In the genomic region with DNA sequence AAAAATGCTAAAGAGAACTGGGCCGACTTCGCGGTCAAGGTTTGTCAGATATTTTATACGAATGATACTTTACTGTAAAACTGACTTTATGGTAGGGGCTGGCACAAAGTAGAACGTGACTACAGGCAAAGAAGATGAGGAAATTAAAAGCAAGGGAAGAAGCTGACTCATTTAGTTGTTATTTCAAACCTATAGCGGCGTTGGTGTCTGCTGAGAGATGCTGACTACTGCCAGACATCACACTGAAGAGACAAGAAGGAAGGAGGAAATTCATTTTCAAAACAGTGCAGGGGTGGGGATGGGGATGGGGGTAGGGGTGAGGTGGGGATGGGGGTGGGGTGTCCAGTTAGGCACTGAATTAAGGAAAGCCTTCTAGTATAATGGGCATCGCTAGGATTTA, we compare ENCODE assay signal across 10 mouse cellular contexts. TPM values are rescaled to one million over a fixed set of nuclear protein-coding genes. Genes with fewer than 3 reads are reported as not detected.
DNase-seq lines count a peak whose midpoint lies in the region; ATAC-seq and TF ChIP-seq lines count a peak whose summit lies in the region.
"Had no signal": no experiment of that assay in that cellular context is flagged by ENCODE, and none has a peak within 500 bp of the region (broad histone marks: within the 10 kb centered on the region; RNA-seq: fewer than 3 reads in every experiment).

No protein-coding gene starts in this region.

- no peaks in the 10 kb centered on the region for H3K36me3 ChIP-seq in heart, embryonic 14.5 days (ENCODE audit: control insufficient read depth, insufficient read depth, low read length)
- no peaks in the 10 kb centered on the region for H3K36me3 ChIP-seq in ES-Bruce4 (ENCODE audit: control insufficient read depth, insufficient read depth, low read length, poor library complexity, severe bottlenecking)
- H3K36me3 ChIP-seq in forebrain, postnatal 0 days (ENCODE audit: insufficient read depth), result no peaks in the 10 kb centered on the region
- H3K36me3 ChIP-seq in liver, embryonic 15.5 days (replicated peaks), result no peaks in the 10 kb centered on the region

- H3K4me3 ChIP-seq in heart, embryonic 14.5 days (ENCODE audit: control insufficient read depth in 1 of 2, insufficient read depth in 1 of 2, low read depth in 1 of 2, low read length in 2 of 2), result peak overlapping the region in 1 of 2 experiments; percentile 75; a peak in 1 of 4 replicates
- H3K4me3 ChIP-seq in ES-Bruce4 (ENCODE audit: low read depth, low read length), result no peak overlapping the region
- H3K4me3 ChIP-seq in forebrain, postnatal 0 days (ENCODE audit: low read depth, low read length), result no peak overlapping the region
- no peak overlapping the region for H3K4me3 ChIP-seq in liver, embryonic 15.5 days (replicated peaks)

- WGBS in heart, embryonic 14.5 days, result 59% methylated on average over 8 of the region's 8 CpGs
- WGBS in forebrain, postnatal 0 days, result 59% methylated on average over 8 of the region's 8 CpGs
- WGBS in liver, embryonic 15.5 days (ENCODE audit: insufficient replicate concordance), result 42% methylated on average over 8 of the region's 8 CpGs

- H3K4me1 ChIP-seq in heart, embryonic 14.5 days (ENCODE audit: control insufficient read depth in 2 of 2, insufficient read depth in 2 of 2, low read length in 2 of 2), result peaks cover 2 to 14% of the 10 kb centered on the region in 2 experiments; a peak in 2 of 4 replicates
- no peaks in the 10 kb centered on the region for H3K4me1 ChIP-seq in ES-Bruce4 (ENCODE audit: control insufficient read depth, insufficient read depth, low read length)
- H3K4me1 ChIP-seq in forebrain, postnatal 0 days (ENCODE audit: insufficient read depth), result 0 out of 2 replicates have a peak, but pooled peaks cover 9% of the 10 kb centered on the region
- H3K4me1 ChIP-seq in liver, embryonic 15.5 days (replicated peaks), result peaks cover 18% of the 10 kb centered on the region; the same call in 1 of the 2 replicates

- no peak for DNase-seq in heart, adult 9 months (ENCODE audit: low spot score in 2 of 2)
- DNase-seq in forebrain, postnatal 0 days, result no peak
- no peak for DNase-seq in right cerebral cortex, postnatal 4 days
- no peak for DNase-seq in adrenal gland, postnatal 36 days
- DNase-seq in B cell, adult 2 months, result no peak
- DNase-seq: adrenal gland, postnatal 10 days had no signal

- no peak for ATAC-seq in heart, embryonic 14.5 days (ENCODE audit: insufficient number of reproducible peaks, insufficient read depth, low FRiP score, low read depth)
- ATAC-seq in forebrain, postnatal 0 days, result no peak
- no peak for ATAC-seq in liver, embryonic 15.5 days (ENCODE audit: insufficient read depth)

- H3K27ac ChIP-seq in heart, embryonic 14.5 days (replicated peaks in 1 of 2; ENCODE audit: control insufficient read depth in 1 of 2, insufficient read depth in 1 of 2, low read depth in 2 of 2, low read length in 2 of 2), result no peak overlapping the region
- no peak overlapping the region for H3K27ac ChIP-seq in ES-Bruce4 (ENCODE audit: insufficient read depth, low read length)
- H3K27ac ChIP-seq in forebrain, postnatal 0 days (ENCODE audit: low read depth, low read length), result no peak overlapping the region
- H3K27ac ChIP-seq in liver, embryonic 15.5 days (replicated peaks), result no peak overlapping the region

- H3K9me3 ChIP-seq in heart, embryonic 14.5 days (ENCODE audit: control insufficient read depth, low read length), result no peaks in the 10 kb centered on the region
- no peaks in the 10 kb centered on the region for H3K9me3 ChIP-seq in ES-Bruce4 (replicated peaks; ENCODE audit: control insufficient read depth, insufficient read depth, low read length, poor library complexity, severe bottlenecking)
- H3K9me3 ChIP-seq in forebrain, postnatal 0 days (ENCODE audit: low read length), result no peaks in the 10 kb centered on the region
- H3K9me3 ChIP-seq in liver, embryonic 15.5 days (replicated peaks), result no peaks in the 10 kb centered on the region

- peak overlapping the region; percentile 97 for H3K4me2 ChIP-seq in heart, embryonic 14.5 days (ENCODE audit: low read length)
- H3K4me2 ChIP-seq in forebrain, postnatal 0 days (ENCODE audit: low read depth), result peak overlapping the region; percentile 89; the same call in 1 of the 2 replicates
- H3K4me2 ChIP-seq in liver, embryonic 15.5 days, result peak overlapping the region; percentile 74

- no peak for TF ChIP-seq POLR2A in ES-Bruce4 (IDR thresholded peaks at IDR 0.05; ENCODE audit: insufficient read depth, low read length)

- H3K9ac ChIP-seq in heart, embryonic 14.5 days (ENCODE audit: low read length), result peak overlapping the region; percentile 79; the same call in 1 of the 2 replicates
- H3K9ac ChIP-seq in ES-Bruce4 (ENCODE audit: low read depth, poor library complexity, severe bottlenecking), result peak overlapping the region; percentile 71; the same call in 1 of the 2 replicates
- H3K9ac ChIP-seq in forebrain, postnatal 0 days, result no peak overlapping the region
- no peak overlapping the region for H3K9ac ChIP-seq in liver, embryonic 15.5 days

- H3K27me3 ChIP-seq in heart, embryonic 14.5 days (ENCODE audit: control insufficient read depth, insufficient read depth, low read length), result peaks cover 10% of the 10 kb centered on the region
- H3K27me3 ChIP-seq in ES-Bruce4 (ENCODE audit: control insufficient read depth, insufficient read depth, low read length, poor library complexity, severe bottlenecking), result peaks cover 3% of the 10 kb centered on the region; the same call in 1 of the 2 replicates
- H3K27me3 ChIP-seq in forebrain, postnatal 0 days (ENCODE audit: insufficient read depth, low read length), result 0 out of 2 replicates have a peak, but pooled peaks cover 5% of the 10 kb centered on the region
- H3K27me3 ChIP-seq in liver, embryonic 15.5 days, result peaks cover 44% of the 10 kb centered on the region
- H3K27me3 ChIP-seq: CH12.LX had no signal

- TF ChIP-seq EP300 in ES-Bruce4 (IDR thresholded peaks at IDR 0.05; ENCODE audit: insufficient read depth, low read depth, low read length), result no peak

- TF ChIP-seq CTCF in ES-Bruce4 (IDR thresholded peaks at IDR 0.05; ENCODE audit: low read depth, low read length), result no peak
- no peak for TF ChIP-seq CTCF in forebrain, postnatal 0 days (IDR thresholded peaks at IDR 0.05; ENCODE audit: low read depth)

RNA-seq across cellular contexts. Expression of a gene that starts 1.0 kb away (rescaled TPM):
- 47.0 TPM in 2 replicates for polyA plus RNA-seq in heart, embryonic 14.5 days (2014; fragmentation: Nextera tagmentation; extraction: Ambion mirVana)
- 8.5 and 17.4 TPM in 2 replicates for polyA plus RNA-seq in ES-Bruce4 (2011; ENCODE audit: insufficient read depth, insufficient read length, low read depth, missing spikeins)
- 18.6 and 41.5 TPM in 2 replicates for total RNA-seq in forebrain, postnatal 0 days (2014; rRNA removed)
- 2.9 and 7.7 TPM in 2 replicates for polyA plus RNA-seq in forebrain, postnatal 0 days (2015; fragmentation: Nextera tagmentation; extraction: Ambion mirVana)
- polyA plus RNA-seq in liver, embryonic 15.5 days (2015; fragmentation: Nextera tagmentation; extraction: Ambion mirVana), result 0.44 and 0.75 TPM in 2 replicates
- total RNA-seq in adrenal gland, postnatal 36 days (2021), result 10 to 100 TPM in 1 of 2 experiments, 1 to 10 TPM in 1; 4.4 to 30.0 TPM

Comparison
In these comparisons a context has a peak if more than half of its experiments do, and no peak if none do; other contexts are left out.
1. H3K9ac ChIP-seq: peak in heart, embryonic 14.5 days (single experiment) and ES-Bruce4 (single experiment); none in forebrain, postnatal 0 days (single experiment) and liver, embryonic 15.5 days (single experiment).
2. Peak in every context shown above with its lines, with median percentiles within 50 percentile points of each other: H3K4me2 ChIP-seq.